Mouse (Mus musculus) gastrocnemius, postnatal 4 days (tissue): ENCODE results near the gene Thada. TPM values are rescaled to one million over a fixed set of nuclear protein-coding genes. Genes with fewer than 3 reads are reported as not detected.
A peak's percentile ranks its signal among the peaks of the same experiment; 100 is the strongest.

Experiments
- DNase-seq, 2 experiments: peaks; one replicate each; pipeline ENCODE4 v3.0.0; 2021 to 2022; ENCODE audit warnings: low spot score in 2 of 2, mixed read lengths in 2 of 2
- long read RNA-seq, 2 experiments: library from polyadenylated mRNA; stranded (forward); transcript quantifications; one replicate each; pipeline ENCODE4 v2.0.0; 2021
- total RNA-seq, 2 experiments: library from RNA; stranded (reverse); gene quantifications; 2 replicates each; pipeline ENCODE4 v1.2.3; 2021

Thada gene
- 10 to 100 TPM; 12.2 to 15.0 TPM for total RNA-seq
- long read RNA-seq, experiment 1, partial matches to known transcripts = 2 of 3 reads
- long read RNA-seq, experiment 1, other reads (novel, unspliced or antisense) = 1 of 3 reads
- long read RNA-seq, experiment 2, full-length matches to known transcripts = 2 of 3 reads
- long read RNA-seq, experiment 2, partial matches to known transcripts = 0 of 3 reads
- long read RNA-seq, experiment 2, other reads (novel, unspliced or antisense) = 1 of 3 reads

DNA sequence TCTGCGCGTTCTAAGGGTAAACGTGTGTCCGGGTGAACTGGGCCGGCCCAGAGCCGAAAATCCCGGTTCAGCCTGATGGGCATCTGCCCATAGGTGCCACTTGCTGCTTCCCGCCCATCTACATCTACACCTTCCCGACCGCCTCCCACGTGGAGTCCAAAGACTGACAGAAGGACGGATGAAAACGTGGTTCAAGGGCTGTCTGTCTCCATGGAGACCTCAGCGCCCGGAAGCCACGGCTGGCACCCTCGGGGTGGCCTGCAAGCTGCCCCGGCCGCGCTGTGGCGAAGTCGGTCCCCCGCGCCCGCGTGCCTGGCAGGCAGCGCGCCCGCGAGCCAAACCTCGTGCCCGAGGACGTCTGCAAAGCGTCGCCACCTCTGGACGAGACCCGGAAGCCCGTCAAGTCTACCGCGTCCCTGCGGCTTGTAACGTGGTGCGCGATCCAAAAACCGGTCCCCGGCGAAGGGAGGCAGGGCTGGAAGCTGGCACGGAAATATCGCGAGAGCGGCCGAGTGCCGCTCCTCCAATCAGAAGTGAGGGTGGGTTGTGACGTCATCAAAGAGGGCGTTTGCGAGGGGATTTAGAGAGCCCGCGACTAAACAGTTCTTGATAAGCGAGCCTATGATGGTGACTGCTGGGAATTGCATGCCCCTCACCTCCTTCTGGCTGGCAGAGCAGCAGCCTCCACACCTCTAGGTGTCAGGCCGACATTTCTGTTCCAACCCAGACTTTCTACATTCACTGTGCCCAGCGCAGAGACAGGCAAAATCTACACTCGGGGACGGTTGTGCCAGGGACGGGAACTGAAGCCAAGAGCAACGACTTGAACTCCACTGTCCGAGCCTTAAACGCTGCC lies at the start of gene Thada:
Thada (minus strand) TSS at position 453 of the 856 bp plus-strand sequence.
- peak; percentile 93 to 97 for DNase-seq

DNA sequence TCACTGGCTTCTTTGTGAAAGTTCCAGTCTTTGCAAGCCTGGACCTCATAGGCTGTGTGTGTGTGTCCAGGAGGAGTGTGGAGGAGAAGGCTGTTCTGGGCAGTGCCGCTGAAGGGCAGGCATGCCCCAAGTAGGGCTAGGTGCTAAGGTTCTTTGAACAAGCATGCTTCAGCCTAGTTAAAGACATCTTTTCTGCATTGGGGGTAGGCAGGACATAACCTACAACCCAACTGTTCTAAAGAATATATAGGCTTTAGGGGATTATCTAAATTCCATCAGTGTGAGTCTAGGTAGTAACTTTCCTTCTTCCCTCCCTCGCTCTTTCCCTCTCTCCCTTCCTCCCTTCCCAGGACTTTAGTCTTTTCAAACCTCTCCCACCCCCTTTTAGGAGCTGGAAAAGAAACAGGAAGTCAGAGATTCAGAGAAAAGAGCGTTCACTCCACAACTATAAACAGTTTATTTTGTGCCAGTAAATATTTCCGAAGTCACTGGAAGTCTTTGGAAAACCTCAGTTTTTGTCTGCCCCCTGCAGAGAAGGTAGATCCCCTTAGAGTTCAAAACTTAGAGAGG lies 46.6 kb upstream of the Thada start:
- no peak for DNase-seq

DNA sequence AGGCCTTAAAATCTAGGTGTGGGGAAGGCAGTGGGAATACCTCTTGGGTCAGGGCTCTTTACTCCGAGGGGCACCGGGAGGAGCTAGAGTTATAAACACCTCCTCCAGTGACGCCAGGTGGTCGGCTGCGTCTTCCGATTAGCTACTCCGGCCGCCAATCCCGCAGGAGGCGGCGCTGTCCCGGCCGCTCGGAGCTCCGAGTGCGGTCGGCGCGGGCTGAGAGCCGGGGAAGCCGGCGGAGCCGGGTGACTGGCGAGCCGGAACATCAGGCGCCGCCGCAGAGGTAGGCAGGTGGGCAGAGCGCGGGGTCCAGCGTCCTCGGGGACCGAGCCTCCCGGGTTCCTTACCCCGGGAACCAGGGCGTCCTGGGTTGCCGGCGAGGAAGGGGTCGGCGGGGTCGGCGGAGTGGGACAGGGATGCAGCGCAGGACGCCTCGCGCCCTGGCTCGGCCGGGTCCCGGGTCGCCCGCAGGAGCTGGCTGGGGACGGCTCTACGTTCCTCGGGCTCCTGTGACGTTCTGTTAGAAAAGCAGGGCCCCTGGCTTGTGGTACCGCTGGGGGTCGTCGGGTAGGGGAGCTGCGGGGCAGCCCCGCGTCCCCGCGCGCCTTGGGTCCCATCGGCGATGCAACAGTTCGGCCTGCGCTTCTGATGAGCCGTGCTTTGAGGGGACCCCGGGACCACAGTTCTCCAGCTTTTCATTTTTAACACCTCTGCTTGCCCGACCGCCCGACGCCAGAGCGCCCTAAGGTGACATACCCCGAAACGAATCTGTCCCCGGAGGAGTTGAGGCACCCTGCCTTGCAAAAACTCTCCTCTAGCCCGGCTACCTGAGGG lies 45.9 kb upstream of the Thada start, which contains the start of gene Plekhh2:
Plekhh2 (plus strand) TSS at position 214 of the 834 bp plus-strand sequence.
- peak; percentile 72 to 89 for DNase-seq

DNA sequence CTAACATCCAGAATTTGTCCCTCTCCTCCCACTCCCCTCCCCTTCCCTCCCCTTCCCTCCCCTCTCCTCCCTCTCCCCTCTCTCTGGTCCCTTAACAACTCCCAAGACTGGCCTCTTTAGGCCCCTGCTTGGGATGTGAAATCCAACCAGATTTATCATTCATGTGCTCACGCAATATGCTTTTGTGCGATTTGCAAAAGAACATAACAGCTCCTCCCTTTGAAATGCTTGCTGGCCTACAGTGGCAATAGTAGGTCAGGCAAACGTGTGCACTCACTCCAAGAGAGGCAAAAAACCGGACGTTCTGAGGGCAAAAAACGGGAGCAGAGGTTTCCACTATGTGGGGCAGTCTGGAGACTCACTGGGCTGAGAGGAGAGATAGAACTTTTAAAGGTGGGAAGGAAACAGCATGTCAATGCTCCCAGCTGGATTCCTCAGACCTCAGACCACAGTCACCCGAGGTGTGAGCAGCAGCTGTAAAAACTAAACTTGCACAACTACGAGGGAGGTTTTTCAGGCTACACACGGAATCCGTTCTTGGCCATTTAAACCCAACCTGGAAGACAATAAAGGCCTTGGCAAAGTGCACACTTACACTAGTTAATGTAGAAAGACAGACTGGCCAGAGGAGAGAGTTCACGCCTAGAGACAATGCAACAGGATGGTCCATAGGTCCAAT lies 45.1 kb upstream of the Thada start:
- DNase-seq = no peak

DNA sequence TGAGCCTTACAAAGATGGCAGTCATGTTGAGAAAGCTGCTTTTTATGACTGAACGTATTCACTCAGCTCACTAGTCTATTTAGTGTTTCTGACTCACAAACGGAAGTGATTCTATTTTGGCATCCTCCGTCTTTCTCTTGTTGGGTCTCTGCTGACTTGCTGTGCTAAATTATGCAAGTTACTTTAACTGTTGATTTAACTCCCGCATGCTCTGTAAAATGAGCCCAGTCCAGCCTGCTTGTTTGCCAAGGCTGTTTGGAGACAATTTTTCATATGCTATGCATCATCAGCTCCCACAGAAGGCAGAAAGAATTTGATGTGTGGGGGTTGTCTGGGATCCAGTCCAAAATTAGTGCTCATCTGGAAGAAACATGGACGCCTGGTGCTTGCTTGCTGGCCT lies 44.4 kb upstream of the Thada start:
- DNase-seq = peak in 1 of 2 experiments; percentile 61

DNA sequence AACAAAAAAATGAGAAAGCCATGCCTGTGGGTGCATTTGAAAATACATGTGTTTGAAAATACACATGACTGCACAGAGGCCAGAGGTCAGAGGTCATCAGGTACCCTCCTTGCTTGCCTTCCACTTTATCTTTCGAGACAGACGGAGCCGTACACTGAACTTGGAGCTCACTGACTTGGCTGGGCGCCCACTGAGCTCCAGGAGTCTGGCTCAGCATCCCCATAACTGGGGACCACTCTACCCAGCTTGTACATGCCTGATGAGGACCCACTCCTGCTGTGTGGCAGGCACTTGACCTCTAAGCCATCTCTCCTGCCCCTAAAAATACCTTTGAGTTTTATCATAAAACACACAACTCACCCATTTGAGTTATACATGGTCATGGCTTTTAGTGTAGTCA lies 43.2 kb upstream of the Thada start:
- DNase-seq = no peak

DNA sequence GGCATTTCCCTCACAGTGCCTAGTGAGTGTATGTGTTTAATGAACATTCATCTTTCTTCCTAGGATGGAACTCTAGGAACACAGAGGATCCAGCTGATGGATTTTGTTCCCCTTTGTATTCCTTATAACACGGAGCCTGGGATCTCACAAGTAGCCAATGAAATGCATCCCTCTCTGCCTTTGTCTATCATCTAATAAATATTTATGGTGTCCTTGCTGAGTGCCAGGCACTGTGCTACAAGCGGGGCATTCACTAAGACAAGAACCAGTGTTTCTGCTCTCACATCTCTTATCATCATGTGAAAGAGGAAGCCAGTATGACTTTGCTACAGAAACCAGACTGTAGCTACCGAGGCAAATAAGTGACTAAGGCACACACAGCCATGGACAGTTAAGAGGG lies 42.7 kb upstream of the Thada start:
- DNase-seq = no peak

DNA sequence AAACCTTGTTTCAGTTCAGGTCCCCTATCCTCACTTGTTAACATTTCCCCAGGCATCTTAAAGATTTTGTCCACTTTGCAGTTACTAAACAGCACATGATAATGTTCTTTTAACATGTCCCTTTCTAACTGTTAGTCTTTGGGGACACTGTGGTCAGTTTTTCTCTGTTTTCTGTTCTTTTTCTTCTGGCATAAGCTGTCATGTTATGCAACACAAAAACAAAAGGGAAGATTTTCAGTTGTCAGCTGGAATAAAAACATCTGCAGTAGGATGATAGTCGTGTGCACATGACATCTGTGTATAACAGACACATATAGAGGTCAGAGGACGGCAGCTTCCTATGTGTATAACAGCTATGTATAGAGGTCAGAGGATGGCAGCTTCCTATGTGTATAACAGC lies 39.9 kb upstream of the Thada start:
- DNase-seq = no peak

DNA sequence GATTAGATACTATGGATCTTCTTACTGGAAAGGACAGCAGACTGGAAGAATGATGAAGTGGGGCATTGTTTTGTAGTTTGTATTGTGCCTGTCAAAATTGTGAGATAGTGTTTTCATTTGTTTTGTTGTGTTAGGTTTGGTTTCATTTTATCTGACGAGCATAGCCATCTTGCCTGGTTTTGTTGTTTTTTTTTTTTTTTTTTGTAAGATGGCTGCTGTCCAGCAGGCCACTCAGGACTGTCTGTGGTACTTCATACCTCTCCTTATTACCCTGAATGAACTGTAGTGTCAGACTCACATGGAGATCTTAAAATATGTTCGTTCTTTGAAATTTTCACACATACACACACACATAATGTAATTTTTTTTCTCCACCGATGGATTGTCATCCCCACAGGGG lies 36.3 kb upstream of the Thada start:
- DNase-seq = no peak

DNA sequence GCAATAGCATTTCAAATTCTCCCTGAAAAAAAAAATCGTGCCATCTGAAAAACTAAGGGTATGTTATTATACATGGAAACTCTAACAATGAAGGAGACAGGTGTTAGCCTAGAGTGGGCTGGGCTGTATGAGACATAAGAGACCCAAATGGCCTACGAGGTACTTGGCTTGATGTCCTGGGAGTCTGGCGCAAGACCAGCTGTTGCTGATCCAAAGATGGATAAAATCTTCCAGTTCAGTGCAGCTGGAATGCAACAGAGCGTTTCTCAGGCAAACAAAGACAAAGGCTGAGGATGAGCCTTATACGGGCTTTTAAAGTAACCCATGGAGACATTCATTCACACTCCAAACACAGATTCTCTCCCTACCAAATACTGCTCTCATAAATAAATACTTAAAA lies 32.6 kb upstream of the Thada start:
- DNase-seq = peak; percentile 38 to 75

DNA sequence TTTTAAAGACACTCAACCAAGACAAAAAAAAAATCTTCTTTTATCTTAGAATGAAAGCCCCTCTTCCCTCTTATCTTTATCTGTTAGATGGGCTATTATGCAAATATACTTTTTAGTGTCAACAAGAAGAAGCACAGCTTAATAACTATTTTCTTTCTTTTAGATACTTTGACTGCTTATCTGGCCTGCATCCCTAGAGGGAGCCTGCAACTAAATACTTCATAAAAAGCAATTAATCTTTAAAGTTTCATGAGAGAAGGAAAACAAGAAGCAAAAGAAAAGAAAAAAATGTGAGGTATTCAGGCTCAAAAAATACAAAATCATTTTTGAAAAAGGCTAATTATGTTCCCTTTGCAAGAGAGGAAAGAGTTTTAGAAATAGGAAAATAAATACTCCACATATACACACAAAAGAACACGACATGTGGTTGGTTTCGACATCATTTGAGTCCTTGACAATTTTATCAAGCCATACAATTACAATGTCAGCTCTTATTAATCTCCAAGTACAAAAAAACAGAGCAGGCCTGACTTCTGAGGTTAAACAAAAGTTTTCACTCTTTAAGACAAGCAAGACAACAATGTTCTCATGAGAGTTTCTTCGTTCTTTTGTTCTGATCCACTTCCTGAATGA lies 32.1 kb upstream of the Thada start:
- no peak for DNase-seq

DNA sequence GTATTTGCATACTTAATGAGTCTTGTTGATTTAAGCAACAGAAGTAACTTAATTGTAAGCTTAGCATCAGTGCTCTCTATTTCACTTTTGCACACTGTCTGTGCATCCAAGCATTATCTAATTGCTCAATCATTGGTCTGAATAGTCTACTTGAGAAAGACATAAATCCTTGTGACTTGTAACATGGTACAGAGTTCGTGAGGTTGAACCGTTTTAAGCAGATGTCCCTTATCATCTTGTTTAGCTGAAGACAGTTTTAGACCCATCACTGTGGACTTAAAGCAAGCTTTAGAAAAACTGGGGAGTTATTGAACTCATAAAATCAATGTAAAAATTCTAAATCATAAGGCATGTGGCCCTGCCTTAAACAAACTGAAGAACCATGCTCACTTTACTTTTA lies 31.6 kb upstream of the Thada start:
- DNase-seq = no peak

DNA sequence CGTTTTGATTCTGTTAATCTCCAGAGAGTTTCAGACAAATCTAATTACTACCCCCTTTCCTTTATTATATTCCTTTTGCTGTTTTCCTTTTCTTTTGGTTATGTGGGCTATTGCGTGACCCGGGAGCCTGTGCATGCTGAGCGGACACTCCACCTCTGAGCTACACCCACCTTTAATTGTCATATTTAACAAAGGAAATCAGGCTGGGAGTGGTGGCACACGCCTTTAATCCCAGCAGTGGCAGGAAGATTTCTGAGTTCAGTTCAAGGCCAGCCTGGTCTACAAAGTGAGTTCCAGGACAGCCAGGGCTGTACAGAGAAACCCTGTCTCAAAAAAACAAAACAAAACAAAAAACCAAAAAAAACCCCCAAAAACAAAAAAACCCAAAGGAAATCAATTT lies 31.0 kb upstream of the Thada start:
- no peak for DNase-seq

DNA sequence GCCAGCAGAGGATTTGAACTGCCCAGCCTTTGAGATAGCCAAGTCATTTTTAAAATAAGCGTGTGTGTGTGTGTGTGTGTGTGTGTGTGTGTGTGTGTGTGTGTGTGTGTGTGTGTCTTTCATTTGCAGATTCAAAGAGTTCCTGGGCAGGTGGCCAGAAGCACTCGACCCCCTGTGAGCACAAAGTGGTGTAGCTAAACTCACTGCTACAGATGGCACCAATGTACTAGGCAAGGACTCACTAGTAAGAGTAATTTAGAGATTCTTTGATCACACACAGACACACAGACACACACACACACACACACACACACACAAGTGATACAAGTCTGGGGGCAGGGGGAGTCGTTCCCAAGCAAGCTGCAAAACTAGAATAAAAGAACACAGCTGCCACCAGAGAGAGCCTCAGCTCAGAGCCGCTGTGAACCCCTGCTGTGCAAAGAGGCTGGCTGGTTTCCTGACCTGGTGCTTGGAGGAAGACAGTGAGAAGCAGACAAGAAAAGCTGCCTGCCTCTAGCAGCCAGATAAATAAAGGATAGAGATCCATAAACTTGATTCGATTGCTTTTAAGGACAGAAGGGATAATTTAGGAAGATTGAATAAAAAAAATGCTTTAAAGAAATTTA lies 26.4 kb upstream of the Thada start:
- DNase-seq = no peak

DNA sequence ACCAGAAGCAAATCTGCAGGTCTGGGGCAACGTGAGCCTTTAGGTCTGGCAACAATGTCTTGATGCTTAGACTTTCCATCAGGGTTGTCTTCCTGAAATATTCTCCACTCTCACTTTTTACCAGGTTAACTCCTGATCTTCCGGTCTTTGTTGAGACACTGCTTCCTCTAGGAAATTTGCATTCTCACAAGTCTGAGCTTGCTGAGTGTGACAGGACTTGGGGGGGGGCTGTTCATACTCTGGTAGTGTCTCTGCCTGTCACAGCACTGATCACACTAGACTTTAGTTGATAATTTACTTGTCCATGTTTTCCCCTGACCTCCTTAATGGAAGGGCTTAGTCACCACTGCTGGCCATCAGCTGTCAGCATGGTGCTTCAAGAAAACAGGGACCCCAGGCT lies 21.4 kb upstream of the Thada start:
- DNase-seq = no peak

DNA sequence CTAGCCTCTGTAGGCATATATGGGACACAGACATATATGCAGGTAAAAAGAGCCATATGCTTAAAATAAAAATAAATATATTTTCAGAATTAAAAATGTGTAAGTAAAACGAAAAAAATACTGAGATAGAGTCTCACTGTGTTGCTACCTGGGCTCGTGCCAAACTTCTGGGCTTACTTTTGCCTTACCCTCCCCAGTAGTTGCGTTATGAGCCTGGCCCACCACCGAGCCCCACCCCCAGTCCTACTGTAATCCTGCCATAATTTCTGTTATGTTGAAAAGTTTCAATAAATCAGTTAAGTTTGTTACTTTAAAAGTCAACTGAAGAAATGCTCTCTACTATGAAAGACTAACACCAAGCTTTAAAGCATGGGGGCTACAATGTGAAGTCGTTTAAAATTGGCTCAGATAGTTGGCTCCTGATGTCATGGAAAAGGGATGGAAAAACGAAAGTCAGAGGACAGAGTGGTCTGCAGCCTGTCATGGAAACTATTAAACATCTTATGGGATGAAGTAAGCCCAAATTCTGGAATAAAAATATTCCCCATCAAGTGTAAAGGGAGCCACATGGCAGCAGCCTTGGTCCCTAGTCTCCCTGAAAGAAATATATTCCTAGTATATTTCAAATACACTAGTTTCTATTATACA lies 17.8 kb upstream of the Thada start:
- peak in 1 of 2 experiments; percentile 30 for DNase-seq

DNA sequence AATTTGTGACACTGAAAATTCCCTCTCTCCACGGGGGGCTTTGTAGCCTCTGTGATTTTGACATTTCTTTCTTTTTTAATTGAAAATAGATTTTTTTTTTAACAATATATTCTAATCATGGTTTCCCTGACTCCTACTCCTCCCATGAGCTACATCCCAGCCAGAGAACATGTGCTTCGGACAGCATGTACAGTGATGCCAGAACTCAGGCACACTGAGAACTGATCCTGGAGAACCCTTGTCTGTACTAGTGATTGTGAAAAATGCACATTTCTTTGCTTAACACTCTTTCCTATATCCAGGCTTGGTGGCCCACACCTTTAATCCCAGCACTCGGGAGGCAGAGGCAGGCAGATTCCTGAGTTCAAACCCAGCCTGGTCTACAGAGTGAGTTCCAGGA lies 16.8 kb upstream of the Thada start:
- DNase-seq = no peak

DNA sequence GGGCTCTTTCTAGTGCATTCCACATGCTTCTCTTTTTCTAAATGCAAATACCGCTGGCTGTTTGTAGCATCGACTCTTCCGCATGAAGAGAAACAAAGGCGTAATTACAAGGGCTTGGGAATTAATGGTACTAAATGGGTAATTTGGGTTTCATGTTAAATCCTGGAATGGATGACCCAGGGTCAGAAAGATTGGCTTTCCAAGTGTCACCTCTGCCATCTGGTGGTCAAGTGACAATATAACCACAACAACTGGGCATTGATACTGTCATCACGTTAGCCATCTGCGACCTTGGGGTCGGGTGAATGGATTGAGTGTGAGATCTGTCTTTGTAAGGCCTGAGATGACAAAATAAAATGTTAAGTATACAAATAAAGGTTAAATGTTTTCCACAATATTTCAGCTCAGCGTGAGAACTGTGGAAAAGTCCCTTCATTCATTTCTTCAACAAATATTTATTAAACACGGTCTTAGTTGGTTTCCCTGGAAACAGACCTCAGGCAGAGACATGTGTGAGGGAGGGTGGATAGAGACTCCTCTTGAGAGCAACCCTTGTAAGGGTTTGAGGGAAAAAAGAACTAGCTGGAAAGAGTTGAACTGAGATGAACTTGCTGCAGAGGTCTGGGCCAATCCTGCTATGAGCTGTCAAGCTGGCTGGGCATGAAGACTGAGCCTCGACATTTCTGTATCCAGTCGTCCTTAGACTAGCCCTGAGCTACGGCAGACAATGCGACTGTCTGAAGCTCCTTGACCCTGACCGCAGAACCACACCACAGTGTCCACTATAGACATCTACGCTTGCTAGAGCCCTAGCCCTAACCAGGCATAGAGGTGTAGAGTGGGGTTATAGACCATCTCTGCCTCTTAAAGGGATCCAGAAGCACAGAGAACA lies 14.7 kb upstream of the Thada start:
- DNase-seq = no peak
